Mouse (Mus musculus) hindbrain, postnatal 0 days (tissue): ENCODE measurements around the gene P3h4. TPM values are rescaled to one million over a fixed set of nuclear protein-coding genes. Genes with fewer than 3 reads are reported as not detected.

Source experiments
- ATAC-seq: fragments of 200-750 bp; cut with Nextera tagmentation; 2 replicates; pipeline ENCODE4 v1.8.0; 2017; ENCODE audit warnings: mild to moderate bottlenecking, moderate TSS enrichment, moderate library complexity
- DNase-seq: peaks from one replicate; pipeline ENCODE4 v3.0.0-alpha.2; 2015; ENCODE audit warnings: low spot score
- H3K27ac ChIP-seq: fragments of 300-500 bp; sonication (generic); 2 replicates; pipeline ENCODE4 v1.5.1; 2014; ENCODE audit warnings: mild to moderate bottlenecking
- H3K27me3 ChIP-seq: fragments of 300-500 bp; sonication (generic); 2 replicates; pipeline ENCODE4 v1.6.1; 2014; ENCODE audit warnings: low read length, mixed read lengths; ENCODE audit not compliant: insufficient read depth
- H3K36me3 ChIP-seq: fragments of 300-500 bp; sonication (generic); 2 replicates; pipeline ENCODE4 v1.6.1; 2014; ENCODE audit warnings: low read length, mixed read lengths; ENCODE audit not compliant: insufficient read depth
- H3K4me1 ChIP-seq: fragments of 300-500 bp; sonication (generic); 2 replicates; pipeline ENCODE4 v1.6.1; 2014; ENCODE audit warnings: antibody characterized with exemption, low read length, mixed read lengths; ENCODE audit not compliant: insufficient read depth
- H3K4me2 ChIP-seq: fragments of 300-500 bp; sonication (generic); 2 replicates; pipeline ENCODE4 v1.6.1; 2014; ENCODE audit warnings: low read depth, mild to moderate bottlenecking, low read length, moderate library complexity, mixed read lengths
- H3K4me3 ChIP-seq: fragments of 300-500 bp; sonication (generic); 2 replicates; pipeline ENCODE4 v1.5.1; 2014; ENCODE audit warnings: low read length
- H3K9ac ChIP-seq: fragments of 300-500 bp; sonication (generic); replicated peaks from 2 replicates; pipeline ENCODE4 v1.6.1; 2014; ENCODE audit warnings: mild to moderate bottlenecking, low read length, moderate library complexity, mixed read lengths
- H3K9me3 ChIP-seq: fragments of 300-500 bp; sonication (generic); 2 replicates; pipeline ENCODE4 v1.6.1; 2016; ENCODE audit warnings: low read length, mixed read lengths
- CTCF ChIP-seq: IDR thresholded peaks from 2 replicates; pipeline ENCODE4 v1.5.1; 2016; ENCODE audit warnings: antibody characterized with exemption, control low read depth, low read depth
- WGBS: fragments of 180-500 bp; shearing (Covaris S2); extraction: QIAGEN DNeasy Blood & Tissue Kit; methylation state at CpG from one replicate; pipeline ENCODE4 v1.1.7; 2014; 5-methylcytosine and 5-hydroxymethylcytosine counted together
- polyA plus RNA-seq: library from polyadenylated mRNA; unstranded; fragments of >200 nt; fragmentation: Nextera tagmentation; extraction: Ambion mirVana; gene quantifications from 2 replicates; pipeline ENCODE4 v1.2.1, GENCODE M21; 2015
- total RNA-seq: library from RNA; depleted of rRNA; stranded (reverse); fragments of >200 nt; gene quantifications from 2 replicates; pipeline ENCODE4 v1.2.3, GENCODE M21; 2014

P3h4 gene
- total and polyA plus RNA-seq, 2 experiments from 2014 or later: 20.7 to 23.9 TPM

- Histone ChIP-seq H3K4me3 (no peak overlapping the region), H3K36me3 (peaks cover 74% of the 10 kb centered on the region), H3K9ac (no peak overlapping the region), H3K4me2 (no peak overlapping the region), H3K27me3 (no peaks in the 10 kb centered on the region), H3K9me3 (no peaks in the 10 kb centered on the region), H3K4me1 (no peaks in the 10 kb centered on the region), H3K27ac (no peak overlapping the region)
- 95% methylated on average over 14 of the region's 14 CpGs for WGBS
- DNase-seq: no peak
- no peak for TF ChIP-seq CTCF
- ATAC-seq: no peak
Measured at GRCm38 (mm10) chr11:100377989-100378388, 36.6 kb downstream of the P3h4 start.

GRCm38 (mm10) chr11:100376746-100377389 is 37.8 kb downstream of the P3h4 start:
- 88% methylated on average over 21 of the region's 21 CpGs for WGBS
- Histone ChIP-seq H3K9ac (no peak overlapping the region), H3K9me3 (no peaks in the 10 kb centered on the region), H3K36me3 (peaks cover 67% of the 10 kb centered on the region), H3K27me3 (no peaks in the 10 kb centered on the region), H3K27ac (no peak overlapping the region), H3K4me1 (no peaks in the 10 kb centered on the region), H3K4me3 (no peak overlapping the region), H3K4me2 (no peak overlapping the region)
- DNase-seq (no peak), ATAC-seq (no peak)
- TF ChIP-seq CTCF: no peak

- no peak for DNase-seq
- Histone ChIP-seq H3K4me3 (no peak overlapping the region), H3K27me3 (no peaks in the 10 kb centered on the region), H3K27ac (no peak overlapping the region), H3K9me3 (no peaks in the 10 kb centered on the region), H3K4me2 (no peak overlapping the region), H3K4me1 (no peaks in the 10 kb centered on the region), H3K36me3 (peaks cover 67% of the 10 kb centered on the region), H3K9ac (no peak overlapping the region)
- WGBS: 75% methylated on average over 4 of the region's 4 CpGs
- TF ChIP-seq CTCF: no peak
- ATAC-seq: no peak
Measured at GRCm38 (mm10) chr11:100376005-100376404, 38.6 kb downstream of the P3h4 start.

GRCm38 (mm10) chr11:100375127-100375526 is 39.5 kb downstream of the P3h4 start:
- 90% methylated on average over 9 of the region's 9 CpGs for WGBS
- ATAC-seq: no peak
- Histone ChIP-seq H3K4me2 (no peak overlapping the region), H3K4me1 (no peaks in the 10 kb centered on the region), H3K27me3 (no peaks in the 10 kb centered on the region), H3K4me3 (no peak overlapping the region), H3K9ac (no peak overlapping the region), H3K9me3 (no peaks in the 10 kb centered on the region), H3K27ac (no peak overlapping the region), H3K36me3 (peaks cover 64% of the 10 kb centered on the region)
- TF ChIP-seq CTCF: no peak
- no peak for DNase-seq

- peak; percentile 55; the same call in 1 of the 2 replicates for ATAC-seq
- 65% methylated on average over 7 of the region's 8 CpGs for WGBS
Measured at GRCm38 (mm10) chr11:100371981-100372558, 42.6 kb downstream of the P3h4 start.

GRCm38 (mm10) chr11:100369822-100370221 is 44.8 kb downstream of the P3h4 start:
- Histone ChIP-seq H3K4me1 (no peaks in the 10 kb centered on the region), H3K4me3 (no peak overlapping the region), H3K27me3 (no peaks in the 10 kb centered on the region), H3K4me2 (no peak overlapping the region), H3K9me3 (no peaks in the 10 kb centered on the region), H3K27ac (no peak overlapping the region), H3K9ac (no peak overlapping the region), H3K36me3 (peaks cover 31% of the 10 kb centered on the region)
- 82% methylated on average over 8 of the region's 8 CpGs for WGBS
- TF ChIP-seq CTCF: no peak
- DNase-seq (no peak), ATAC-seq (no peak)

More at GRCm38 (mm10) chr11:100371981-100372558, 42.6 kb downstream of the P3h4 start:
- TF ChIP-seq CTCF: no peak
- Histone ChIP-seq H3K27ac (no peak overlapping the region), H3K4me1 (no peaks in the 10 kb centered on the region), H3K36me3 (peaks cover 49% of the 10 kb centered on the region), H3K9ac (no peak overlapping the region), H3K27me3 (no peaks in the 10 kb centered on the region), H3K4me2 (no peak overlapping the region), H3K9me3 (no peaks in the 10 kb centered on the region), H3K4me3 (no peak overlapping the region)
- peak; percentile 35 for DNase-seq

- Histone ChIP-seq H3K27me3 (no peaks in the 10 kb centered on the region), H3K4me2 (no peak overlapping the region), H3K9me3 (no peaks in the 10 kb centered on the region), H3K4me1 (no peaks in the 10 kb centered on the region), H3K27ac (no peak overlapping the region), H3K4me3 (no peak overlapping the region), H3K9ac (no peak overlapping the region), H3K36me3 (peaks cover 27% of the 10 kb centered on the region)
- DNase-seq (no peak), ATAC-seq (no peak)
- WGBS: 76% methylated on average over 7 of the region's 7 CpGs
- TF ChIP-seq CTCF: no peak
Measured at GRCm38 (mm10) chr11:100369145-100369544, 45.5 kb downstream of the P3h4 start.
